Mouse (Mus musculus): ENCODE measurements around the gene Mybph.

The Mybph gene

DNA sequence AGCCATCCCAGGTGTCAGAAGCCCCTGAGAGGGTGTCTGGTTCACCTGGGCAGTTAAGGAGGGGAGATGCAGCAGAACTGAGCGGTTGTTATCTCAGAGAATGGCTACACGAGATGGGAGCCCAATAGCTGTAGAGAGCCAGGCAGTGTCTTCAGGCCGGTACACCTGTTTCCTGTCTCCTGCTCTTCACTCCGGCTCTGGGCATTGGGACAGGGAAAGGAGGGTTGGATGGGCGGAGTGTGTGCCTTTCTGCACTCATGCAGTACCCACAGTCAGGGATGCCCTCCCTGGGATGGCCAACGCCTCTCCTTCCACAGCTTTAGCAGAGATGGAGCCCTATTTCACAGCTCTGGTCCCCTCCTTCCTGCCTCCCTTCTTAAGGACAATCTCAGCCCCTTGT, 17.8 kb downstream of the Mybph start:
- DNase-seq (ENCODE audit: low read depth, low spot score) = no peak

DNA sequence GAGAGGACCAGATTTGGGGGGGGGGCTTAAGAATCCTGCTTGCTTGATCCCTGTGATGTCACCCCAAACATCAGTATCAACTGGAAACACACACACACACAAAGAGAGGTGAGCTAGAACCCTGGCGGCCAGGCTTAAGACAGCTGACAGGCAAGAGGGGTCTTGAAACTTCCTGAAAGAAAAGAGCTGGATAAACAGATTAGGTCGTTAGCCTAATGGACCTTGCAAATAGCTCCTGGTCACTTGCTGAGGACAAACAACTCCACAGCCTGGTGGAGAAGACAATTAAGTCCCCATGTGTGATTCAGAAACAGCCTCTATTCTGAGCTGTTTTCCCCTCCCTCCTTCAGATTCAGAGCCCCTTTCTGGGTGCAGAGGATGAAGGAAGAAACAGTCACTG, 18.4 kb downstream of the Mybph start:
- DNase-seq (ENCODE audit: low read depth, low spot score) = no peak

DNA sequence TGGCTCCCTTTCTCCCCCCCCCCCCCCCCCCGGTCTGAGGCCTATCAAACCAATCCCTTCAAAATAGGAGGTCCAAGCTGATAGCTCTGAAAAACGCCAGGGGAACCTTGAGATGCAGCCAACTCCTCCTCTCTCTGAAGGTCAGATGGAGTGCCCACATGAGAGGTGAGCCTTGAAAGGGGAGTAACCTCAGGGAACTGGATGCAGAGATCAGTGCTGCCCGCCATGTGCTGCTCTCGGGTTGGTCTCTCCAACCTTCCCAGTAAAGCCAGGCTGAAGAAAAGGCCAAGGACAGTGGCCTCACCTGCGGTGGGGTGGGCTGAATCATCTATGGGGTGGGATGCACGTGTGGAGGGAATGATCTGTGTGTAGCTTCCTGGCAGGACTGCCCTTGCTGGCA, 19.1 kb downstream of the Mybph start:
- no peak for DNase-seq (ENCODE audit: low read depth, low spot score)

DNA sequence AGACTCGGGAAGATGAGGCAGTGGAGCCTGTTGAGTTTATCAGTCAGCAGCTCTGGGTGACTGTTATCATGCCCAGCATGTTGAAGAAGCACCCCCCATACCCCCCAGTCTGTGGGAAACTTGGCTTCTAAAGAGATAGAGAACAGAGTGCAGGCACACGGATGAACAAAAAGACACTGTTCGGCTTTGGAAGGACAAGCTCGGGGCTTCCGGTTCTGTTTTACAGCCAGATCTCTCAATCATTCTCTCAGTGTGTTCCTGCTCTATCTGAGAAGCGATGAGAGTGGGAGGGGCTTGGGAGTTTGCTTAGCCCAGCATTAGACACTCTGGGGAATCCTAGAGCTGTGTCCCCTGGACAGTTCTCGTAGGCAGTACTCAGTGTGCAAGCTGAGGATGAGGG, 20.2 kb downstream of the Mybph start:
- no peak for DNase-seq (ENCODE audit: low read depth, low spot score)

DNA sequence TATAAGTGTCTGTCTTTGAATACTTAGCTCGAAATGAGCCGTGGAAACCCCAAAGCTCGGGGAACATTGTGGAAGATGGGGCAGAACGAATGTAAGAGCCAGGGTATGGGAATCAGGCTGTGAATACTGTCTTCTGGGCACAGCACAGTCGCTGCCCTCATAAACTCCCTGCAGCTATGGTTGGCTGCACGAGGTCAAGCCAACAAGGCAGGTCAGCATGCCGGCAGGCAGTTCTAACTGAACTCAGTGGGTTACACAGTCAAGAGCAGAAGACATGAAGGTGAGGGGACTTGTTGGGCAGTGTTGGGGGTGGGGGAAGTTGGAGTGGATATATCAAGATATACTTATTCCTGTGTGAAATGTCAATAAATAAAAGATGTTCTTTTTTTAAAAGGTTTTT, 21.8 kb downstream of the Mybph start:
- DNase-seq (ENCODE audit: low read depth, low spot score) = no peak

DNA sequence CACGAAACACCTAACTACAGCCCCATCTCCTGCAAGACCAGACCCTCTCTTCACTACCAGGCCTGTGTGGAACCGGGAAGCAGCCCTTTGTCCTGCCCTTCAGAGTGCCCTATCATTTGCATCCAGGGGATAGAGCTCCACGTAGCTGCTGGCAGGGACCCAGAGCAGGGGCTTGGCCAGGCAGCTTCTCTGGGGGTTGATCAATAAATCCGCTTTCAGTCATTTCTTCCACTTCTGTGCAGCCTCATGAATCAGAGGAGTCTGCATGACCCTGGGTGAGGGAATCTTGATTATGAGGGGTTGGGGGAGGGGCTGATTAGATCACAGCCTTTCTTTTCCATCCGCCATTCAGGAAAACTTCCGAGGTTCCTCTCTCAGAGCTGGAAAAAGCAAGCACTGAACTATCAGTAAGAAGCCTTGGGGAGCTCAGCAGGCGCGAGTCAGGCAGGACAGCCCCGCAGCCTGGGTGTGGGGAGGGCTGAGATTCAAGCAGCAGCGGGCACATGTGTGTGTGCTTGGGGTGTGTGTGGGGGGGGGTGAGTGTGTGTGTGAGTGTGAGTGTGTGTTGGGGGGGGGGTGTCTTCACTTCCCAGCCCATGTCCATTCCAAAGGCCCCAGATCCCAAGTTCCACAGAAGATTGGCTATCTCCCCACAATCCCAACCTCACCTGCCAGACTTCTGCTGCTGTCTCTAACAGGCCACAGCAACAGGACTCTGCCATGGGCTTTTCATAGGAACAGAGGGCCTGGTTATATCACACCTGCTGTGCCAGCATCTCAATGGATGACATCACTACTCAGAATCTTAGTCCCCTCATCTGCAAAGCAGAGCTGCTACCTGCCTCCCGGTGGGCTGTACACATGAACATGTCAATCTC, 22.7 kb downstream of the Mybph start:
- no peak for DNase-seq (ENCODE audit: low read depth, low spot score)

DNA sequence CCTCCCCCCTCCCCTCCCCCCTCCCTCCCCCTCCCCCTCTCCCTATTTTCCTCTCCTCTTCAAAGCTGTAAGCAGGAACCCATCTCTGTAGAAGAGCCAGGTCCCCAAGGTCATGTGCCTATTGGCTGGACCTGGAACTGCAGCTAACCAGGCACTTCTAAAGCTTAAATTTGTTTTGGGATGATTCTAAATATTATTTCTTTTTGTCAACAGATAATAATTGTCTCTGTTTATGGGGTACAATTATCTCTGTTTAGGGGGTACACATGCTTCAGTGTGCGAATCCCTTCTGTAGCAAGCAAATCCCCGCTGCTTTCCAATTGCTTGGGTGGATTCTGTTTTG, 23.4 kb downstream of the Mybph start:
- DNase-seq (ENCODE audit: low read depth, low spot score) = peak; percentile 45

DNA sequence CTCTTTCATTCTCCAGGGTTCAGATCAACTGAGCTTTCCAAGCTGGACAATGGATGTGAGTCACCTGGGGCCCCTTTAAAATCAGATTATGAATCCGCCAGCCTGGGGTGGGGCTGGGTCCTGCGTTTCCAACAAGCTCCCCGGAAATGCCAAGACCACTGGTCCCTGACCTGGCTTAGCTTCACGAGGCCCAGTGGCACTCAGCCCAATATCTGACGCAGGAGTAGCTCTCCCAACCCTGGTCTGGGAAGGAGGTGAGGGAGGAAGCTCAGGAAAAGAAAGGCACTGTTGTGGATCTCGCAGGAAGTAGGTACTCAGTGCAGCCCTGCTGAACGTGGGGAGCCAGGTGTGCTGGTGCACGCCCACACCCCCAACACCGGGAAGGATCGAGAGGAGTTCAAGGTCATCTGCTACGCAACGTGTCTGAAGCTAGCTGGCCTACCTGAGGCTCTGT, 23.8 kb downstream of the Mybph start:
- DNase-seq (ENCODE audit: low read depth, low spot score) = peak; percentile 51

DNA sequence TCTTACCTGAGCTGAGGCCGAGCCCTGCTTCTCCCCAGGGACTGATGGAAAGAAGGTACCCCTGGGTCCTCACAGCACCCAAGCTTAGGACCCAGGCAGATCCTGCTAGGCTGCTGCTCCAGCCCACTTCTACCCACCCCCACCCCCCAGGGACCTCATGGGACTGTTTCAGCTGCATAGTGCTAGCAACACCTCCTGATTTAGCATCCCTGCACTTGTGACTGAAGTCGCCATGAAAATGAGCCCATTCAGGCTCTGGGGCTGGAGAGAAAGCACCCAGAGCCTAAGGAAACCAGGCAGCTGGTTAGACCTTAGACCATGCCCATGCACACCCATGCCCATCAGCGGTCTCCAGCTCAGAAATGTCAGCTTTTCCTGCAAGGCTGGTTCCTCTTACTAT, 24.7 kb downstream of the Mybph start:
- DNase-seq (ENCODE audit: low read depth, low spot score) = no peak

DNA sequence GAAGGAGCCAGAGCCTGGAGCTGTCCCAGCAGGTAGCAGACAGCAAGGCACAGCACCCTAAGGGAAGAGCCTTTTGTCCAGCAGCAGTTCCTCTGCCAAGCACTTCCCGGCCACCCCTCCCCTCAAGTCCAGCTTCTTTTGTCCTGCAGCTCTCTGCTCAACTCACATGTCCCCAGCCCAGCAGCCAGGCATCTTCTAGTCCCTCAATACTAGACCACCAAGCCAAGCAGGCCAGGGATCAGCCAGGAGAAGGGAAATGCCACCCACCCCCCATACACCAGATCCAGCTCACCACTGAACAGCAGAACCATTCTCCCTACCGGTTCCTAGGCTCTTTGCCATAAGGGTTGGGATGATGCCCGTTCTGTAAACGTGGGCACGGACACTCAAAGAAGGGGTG, 26.4 kb downstream of the Mybph start:
- DNase-seq (ENCODE audit: low read depth, low spot score) = no peak

DNA sequence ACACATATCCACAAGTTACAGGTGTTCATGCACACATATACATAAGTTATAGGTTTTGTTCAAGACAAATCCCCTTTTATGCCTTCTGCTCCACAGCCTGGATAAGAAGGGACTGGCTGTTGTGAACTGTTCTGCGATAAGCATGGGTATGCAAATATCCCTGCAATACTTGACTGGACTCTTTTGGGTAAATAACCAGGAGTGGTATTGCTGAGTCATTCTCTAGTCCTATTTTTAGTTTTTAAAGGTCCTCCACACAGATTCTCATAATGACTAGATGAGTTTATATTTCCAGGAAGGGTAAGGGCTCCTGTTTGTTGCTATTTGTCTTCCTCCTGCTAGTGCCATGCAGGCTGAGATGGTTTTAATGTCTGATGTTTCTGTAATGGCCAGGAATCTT, 27.9 kb downstream of the Mybph start:
- no peak for DNase-seq (ENCODE audit: low read depth, low spot score)

DNA sequence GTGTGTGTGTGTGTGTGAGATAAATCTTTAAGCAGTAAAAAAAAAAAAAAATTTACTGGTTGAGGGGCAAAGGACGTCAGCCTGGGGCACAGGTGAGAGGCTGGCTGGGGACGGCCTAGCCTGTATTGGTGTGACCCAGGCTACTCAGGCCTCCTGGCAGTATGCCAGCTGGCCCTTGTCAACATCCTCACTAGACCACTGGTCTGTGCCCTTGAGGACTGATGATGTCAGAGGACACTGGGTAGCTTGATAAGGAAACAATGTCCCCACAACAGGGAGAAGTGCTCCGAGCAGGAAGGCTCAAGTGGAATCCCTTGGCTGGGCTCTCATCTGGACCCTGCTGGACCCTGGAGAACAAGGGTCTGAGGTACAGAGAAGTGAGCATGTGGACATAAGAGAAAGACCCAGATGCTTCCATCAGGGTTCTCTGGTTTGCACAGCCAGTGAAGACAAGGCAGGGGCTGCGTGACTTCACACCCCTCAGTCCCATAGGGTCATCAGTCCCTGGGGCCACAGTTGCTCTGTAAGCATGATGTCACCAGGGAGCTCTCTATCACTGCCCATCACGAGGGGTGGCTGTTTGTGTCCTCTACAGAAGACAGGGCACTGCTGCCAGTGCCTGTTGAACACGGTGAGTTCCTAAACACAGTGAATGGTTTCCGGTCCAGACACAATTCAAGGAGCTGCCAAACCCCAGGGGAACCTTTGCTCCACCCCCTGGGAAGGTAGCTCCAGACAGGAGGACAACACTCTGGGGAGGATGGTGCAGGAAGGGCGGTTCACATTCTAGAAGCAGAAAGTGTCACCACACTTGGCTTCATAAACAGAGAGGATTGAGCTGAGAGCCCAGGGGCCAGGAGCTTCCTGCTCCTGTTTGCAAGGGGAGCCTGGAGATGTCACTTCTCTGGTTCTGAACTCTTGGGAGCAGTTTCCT, 29.1 kb downstream of the Mybph start:
- DNase-seq (ENCODE audit: low read depth, low spot score) = no peak

DNA sequence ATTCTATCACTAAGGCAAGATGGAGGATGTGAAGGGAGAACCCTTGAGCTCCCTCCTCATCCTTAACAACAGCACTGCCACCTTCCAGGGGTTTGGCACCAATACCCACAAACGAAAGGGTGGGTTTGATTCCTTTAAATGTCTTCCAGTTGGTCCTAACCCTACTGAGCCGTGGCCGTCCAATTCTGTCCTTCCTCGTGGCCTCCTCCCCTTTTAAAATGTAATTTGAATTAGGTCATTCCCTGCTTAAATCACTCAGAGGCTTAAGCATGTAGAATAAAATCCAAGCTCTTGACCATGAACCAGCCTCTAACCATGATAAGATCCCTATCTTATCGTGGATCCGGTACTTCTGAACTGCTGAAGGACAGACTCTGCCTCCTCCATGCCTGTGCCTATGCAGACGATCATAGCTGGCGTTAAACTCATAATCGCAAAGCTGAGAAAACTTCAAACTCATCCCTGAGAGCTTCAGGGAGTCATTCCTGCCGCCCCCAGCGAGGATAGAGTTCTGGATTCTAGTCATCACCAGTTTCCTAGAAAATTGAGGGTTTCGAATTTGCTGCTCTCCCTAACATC, 31.5 kb downstream of the Mybph start:
- no peak for DNase-seq (ENCODE audit: low read depth, low spot score)

DNA sequence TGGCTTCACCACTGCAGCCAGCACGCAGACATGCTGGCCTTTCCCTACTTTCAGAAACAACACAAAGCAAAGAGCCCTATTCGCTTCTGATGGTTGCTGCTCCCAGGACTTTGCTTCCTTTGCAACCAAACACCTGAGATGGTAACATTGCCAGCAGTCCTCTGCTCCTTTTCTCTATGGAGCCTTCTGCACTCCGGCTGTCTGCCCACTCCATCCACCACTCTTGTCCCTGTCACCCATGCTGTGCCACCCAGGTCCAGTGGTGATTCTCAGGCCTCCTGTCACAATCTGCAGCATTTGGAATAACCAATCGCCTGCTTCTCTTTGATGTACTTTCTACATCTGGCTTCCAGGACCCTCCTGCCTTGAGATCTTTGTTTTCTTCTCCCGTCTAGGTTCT, 32.1 kb downstream of the Mybph start:
- DNase-seq (ENCODE audit: low read depth, low spot score) = no peak

DNA sequence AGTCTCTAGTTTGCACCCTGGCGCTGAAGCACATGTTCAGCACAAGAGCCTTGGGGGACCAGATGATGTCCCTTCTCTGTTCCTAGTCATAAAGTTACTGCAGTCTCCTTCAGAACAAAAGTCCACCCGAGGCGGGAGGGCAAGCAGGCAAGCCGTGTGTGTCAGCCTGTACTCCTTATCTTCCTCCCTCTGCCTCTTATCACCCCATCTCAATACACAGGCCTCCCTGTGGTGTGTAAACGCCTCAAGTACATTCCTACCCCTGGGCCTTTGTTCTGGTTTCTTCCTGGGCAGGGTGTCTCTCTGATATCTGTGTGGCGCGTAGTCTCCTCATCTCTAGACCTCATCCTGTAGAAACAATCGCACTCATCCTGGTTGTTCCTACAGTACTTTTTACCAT, 33.5 kb downstream of the Mybph start:
- DNase-seq (ENCODE audit: low read depth, low spot score) = peak; percentile 32

DNA sequence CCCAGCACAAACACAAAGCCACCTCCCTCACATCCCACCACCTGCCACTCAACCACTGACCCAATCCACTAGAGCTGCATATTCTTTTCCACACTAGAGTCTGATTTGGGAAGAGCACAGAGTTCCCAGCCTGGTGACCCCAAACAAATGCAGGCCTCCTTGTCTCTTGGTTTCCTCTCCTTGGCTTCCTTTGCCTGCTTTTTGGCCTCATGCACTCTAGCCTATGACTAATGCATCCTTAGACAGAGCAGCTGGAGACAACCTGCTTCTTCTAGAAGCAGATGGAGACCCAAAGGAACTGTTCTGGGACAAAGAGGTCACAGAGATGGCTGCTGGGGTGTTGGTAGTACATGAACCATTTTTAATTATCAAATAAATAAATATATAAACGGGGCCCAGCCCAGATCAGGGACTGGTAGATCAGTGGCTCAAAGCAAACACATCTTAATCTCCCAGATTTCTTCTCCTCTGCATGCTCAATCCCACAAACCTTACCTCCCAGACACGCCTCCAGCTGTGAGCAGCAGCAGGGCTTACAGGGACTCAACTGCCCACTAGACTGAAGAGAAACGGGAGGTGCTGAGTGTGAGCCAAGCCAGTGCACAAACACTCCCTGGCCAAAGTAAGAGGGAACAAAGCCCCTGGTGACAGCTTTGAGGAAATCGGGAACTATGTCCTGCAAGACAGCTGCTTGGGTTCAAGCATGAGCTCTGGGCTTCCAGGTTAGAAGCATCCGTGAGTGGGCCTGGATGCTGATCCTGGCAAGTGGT, 36.7 kb downstream of the Mybph start:
- DNase-seq (ENCODE audit: low read depth, low spot score) = no peak

DNA sequence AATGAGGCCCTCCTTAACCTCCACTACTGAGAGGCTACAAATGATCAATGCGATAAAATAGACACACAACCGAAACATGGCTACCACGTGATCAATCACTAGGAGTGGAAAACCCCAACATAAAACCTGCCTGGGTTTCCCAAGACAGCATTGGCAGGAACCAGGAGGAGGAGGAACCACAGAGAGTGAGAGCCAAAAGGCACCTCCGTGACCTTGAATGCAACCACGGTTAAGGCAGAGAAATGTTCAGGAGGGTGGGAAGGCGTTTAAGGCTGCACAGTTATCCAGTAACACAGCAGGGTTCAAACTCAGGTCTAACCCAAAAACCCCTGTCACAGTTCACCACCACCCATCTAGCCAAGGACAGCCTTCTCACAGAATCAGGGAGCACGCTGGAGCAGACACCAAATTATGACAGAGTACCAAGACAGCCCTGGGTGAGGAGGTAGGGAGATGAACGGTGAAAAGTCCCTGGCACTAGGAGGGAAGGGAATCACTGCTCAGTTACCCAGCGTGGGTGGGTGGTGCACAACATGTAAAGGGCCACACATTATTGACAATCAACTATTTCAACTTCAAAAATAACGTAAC, 37.5 kb downstream of the Mybph start:
- DNase-seq (ENCODE audit: low read depth, low spot score) = no peak

DNA sequence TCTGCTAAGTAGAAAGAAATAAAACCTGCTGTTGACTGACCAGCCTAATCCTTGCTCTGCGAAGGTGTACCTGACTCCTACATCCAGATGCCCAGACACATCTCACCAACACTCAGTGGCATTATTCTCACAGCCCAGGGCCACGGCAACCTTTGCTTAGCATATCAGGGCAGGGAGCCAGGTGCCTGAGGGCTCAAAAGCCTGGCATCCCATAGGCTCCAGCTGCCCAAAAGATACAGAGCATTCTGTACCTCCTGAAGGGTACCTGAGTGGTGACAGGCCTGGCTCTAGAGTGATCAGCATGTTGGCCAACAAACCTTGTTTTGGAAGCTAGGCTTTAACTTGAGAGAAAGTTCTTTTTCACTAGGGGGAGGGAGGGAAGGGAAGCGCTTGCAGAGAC, 38.0 kb downstream of the Mybph start:
- DNase-seq (ENCODE audit: low read depth, low spot score) = no peak

DNA sequence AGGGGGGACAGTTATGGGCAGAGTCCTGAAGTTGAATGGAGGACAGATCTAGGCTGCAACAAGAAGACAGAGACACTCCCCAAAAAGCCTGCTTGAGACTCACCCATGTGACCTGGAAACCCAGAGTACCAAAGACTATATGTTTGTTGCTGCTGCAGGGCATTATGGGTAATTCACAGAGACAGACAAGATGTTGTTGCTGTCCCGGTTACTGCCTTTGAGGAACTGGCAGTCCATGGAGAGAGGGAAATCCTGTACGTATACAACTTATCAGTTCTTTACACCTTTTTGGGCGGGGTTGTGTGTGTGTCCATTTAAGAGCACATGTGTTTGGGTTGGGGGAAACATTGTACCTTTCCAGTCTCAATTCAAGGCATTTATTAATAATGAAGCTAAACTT, 38.4 kb downstream of the Mybph start:
- DNase-seq (ENCODE audit: low read depth, low spot score) = no peak

DNA sequence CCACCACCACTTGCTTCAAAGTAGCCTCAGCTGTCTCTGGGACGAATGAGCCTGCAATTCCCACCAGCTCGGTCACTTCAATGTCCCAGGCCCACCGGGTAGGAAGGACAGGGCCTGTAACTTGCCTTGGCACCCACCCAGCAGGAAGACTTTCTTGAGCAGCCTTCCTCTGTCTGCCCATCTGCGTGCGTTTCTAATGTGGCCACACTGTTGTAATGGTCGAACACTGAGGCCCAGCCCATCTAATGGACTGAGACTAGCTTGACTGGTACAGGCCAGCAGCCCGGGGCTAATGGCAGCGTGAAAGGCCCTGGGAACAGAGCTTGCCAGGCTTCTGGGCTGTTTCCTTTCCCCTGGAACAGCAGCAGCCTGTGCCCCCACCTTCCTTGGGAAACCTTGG, 39.1 kb downstream of the Mybph start:
- DNase-seq (ENCODE audit: low read depth, low spot score) = no peak

DNA sequence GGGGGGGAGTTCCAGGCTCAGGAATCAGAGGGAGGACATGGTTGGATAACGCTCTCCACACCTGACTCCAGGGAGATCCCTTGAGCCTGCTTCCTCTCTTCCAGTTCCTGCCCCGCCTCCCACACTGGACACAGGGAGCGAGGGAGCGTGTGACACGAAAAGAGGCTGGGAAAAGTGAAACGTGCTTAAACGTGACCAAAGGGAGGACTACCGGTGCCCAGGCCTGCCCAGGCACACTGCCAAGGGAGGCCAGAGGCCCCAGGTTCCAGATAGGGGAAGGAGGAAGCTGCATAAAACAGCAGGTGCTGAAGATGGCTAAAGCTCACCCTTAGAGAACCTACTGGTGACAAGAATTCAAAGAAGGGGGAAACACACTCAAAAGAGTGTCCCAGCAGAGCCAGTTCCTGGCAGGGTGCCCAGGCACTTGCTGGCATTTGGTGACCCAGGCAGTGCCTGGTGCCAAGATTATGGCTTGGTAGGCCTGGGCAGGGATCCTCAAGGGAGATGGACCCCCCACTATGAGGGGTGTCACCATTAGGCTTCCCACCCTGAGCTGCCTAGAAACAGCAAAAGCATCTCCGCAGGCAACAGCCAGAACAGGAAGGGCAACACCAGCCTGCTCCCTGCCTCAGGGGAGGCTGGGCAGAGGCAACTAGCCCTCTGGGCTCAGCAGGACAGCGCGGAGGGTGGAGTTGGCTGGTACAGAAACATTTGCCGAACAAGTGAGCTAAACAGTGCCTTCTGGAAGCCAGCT, 39.7 kb downstream of the Mybph start:
- no peak for DNase-seq (ENCODE audit: low read depth, low spot score)
